Mouse (Mus musculus) heart, postnatal 36 days (tissue): ENCODE data around the gene Slc13a1. TPM values are rescaled to one million over a fixed set of nuclear protein-coding genes. Genes with fewer than 3 reads are reported as not detected.
"Not testable (repeated sequence)": the region's sequence is repeated elsewhere in the genome, so short reads cannot be mapped to it uniquely, and the experiment has no call there.

ENCODE experiments used
- DNase-seq, 2 experiments: peaks; one replicate each; pipeline ENCODE4 v3.0.0; 2021 to 2022
- intact Hi-C: fragments of 180-260 bp; cut with DNase I; formaldehyde crosslinking; loops from one replicate; pipeline ENCODE4 v1.15.1; 2025
- total RNA-seq, 2 experiments: library from RNA; stranded (reverse); gene quantifications; 2 replicates each; pipeline ENCODE4 v1.2.3; 2021

Gene Slc13a1
- total RNA-seq = under 1 TPM in 1 of 2 experiments, not detected in 1; 0.11 TPM

- intact Hi-C loops = no loop called here
- no peak for DNase-seq
Observed at GRCm38 (mm10) chr6:24167734-24168327, at the start of gene Slc13a1. Gene Slc13a1 (minus strand): TSS chr6:24168092.

GRCm38 (mm10) chr6:24207866-24208265 is 40.0 kb upstream of the Slc13a1 start:
- intact Hi-C loops = no loop called here
- DNase-seq = no peak

- intact Hi-C loops = no loop called here
- DNase-seq = no peak
Observed at GRCm38 (mm10) chr6:24202226-24202625, 34.3 kb upstream of the Slc13a1 start.

- intact Hi-C loops = no loop called here
- DNase-seq = no peak
Observed at GRCm38 (mm10) chr6:24200644-24201484, 33.0 kb upstream of the Slc13a1 start.

GRCm38 (mm10) chr6:24197501-24198195 is 29.8 kb upstream of the Slc13a1 start:
- intact Hi-C loops, DNase-seq: not testable (repeated sequence)

GRCm38 (mm10) chr6:24196406-24196805 is 28.5 kb upstream of the Slc13a1 start:
- DNase-seq, intact Hi-C loops: not testable (repeated sequence)

- DNase-seq = no peak
- intact Hi-C loops = no loop called here
Observed at GRCm38 (mm10) chr6:24183439-24183838, 15.5 kb upstream of the Slc13a1 start.

- intact Hi-C loops = no loop called here
- DNase-seq = no peak
Observed at GRCm38 (mm10) chr6:24175393-24175792, 7.5 kb upstream of the Slc13a1 start.

GRCm38 (mm10) chr6:24173951-24174350 is 6.1 kb upstream of the Slc13a1 start:
- intact Hi-C loops = no loop called here

GRCm38 (mm10) chr6:24172736-24173135 is 4.8 kb upstream of the Slc13a1 start:
- intact Hi-C loops = no loop called here
- DNase-seq = no peak

More at GRCm38 (mm10) chr6:24173951-24174350, 6.1 kb upstream of the Slc13a1 start:
- no peak for DNase-seq

- DNase-seq = no peak
- intact Hi-C loops = no loop called here
Observed at GRCm38 (mm10) chr6:24166772-24167171, 1.1 kb downstream of the Slc13a1 start.

GRCm38 (mm10) chr6:24165249-24165648 is 2.6 kb downstream of the Slc13a1 start:
- no peak for DNase-seq
- intact Hi-C loops = no loop called here

- DNase-seq = no peak
- intact Hi-C loops = no loop called here
Observed at GRCm38 (mm10) chr6:24159795-24160194, 8.1 kb downstream of the Slc13a1 start.

GRCm38 (mm10) chr6:24154901-24155300 is 13.0 kb downstream of the Slc13a1 start:
- no peak for DNase-seq
- intact Hi-C loops = no loop called here

- intact Hi-C loops = no loop called here
- no peak for DNase-seq
Observed at GRCm38 (mm10) chr6:24132951-24133350, 34.9 kb downstream of the Slc13a1 start.

- DNase-seq = no peak
- intact Hi-C loops = no loop called here
Observed at GRCm38 (mm10) chr6:24122632-24123031, 45.3 kb downstream of the Slc13a1 start.

- intact Hi-C loops = no loop called here
- no peak for DNase-seq
Observed at GRCm38 (mm10) chr6:24111614-24112013, 56.3 kb downstream of the Slc13a1 start.

GRCm38 (mm10) chr6:24108471-24108870 is 59.4 kb downstream of the Slc13a1 start:
- no peak for DNase-seq
- intact Hi-C loops = no loop called here

GRCm38 (mm10) chr6:24106157-24106556 is 61.7 kb downstream of the Slc13a1 start:
- DNase-seq = no peak
- intact Hi-C loops = no loop called here

GRCm38 (mm10) chr6:24105681-24106080 is 62.2 kb downstream of the Slc13a1 start:
- no peak for DNase-seq
- intact Hi-C loops = no loop called here

GRCm38 (mm10) chr6:24101281-24101680 is 66.6 kb downstream of the Slc13a1 start:
- no peak for DNase-seq
- intact Hi-C loops = no loop called here
